Mouse (Mus musculus): ENCODE results near the gene Ric1. TPM values are rescaled to one million over a fixed set of nuclear protein-coding genes. Genes with fewer than 3 reads are reported as not detected.

Gene Ric1
- polyA plus RNA-seq, 1 experiment = 31.9 TPM

GRCm38 (mm10) chr19:29603548-29604353 lies 81.7 kb downstream of the Ric1 start:
- no peak for DNase-seq (ENCODE audit: extremely low spot score in 1 of 2, low spot score in 1 of 2)

DNA sequence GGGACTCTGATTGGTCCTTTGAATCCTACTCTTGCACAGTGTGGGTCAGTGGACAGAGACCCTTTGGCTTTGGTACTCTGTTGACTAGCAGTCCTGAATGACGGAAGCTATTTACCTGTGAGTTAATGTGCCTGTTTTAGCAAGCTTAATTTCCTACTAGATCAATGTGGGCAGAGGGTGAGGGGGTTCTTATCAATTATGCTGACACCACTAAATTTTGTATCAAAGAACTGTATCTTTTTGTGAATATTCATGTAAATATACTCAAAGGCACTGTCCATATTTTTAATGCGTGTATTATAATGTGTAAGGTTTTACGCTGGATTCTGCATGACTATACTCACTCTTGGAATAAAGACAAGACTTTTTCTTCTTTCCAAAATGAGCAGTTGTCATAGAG lies 82.6 kb downstream of the Ric1 start:
- no peak for DNase-seq (ENCODE audit: extremely low spot score in 1 of 2, low spot score in 1 of 2)

GRCm38 (mm10) chr19:29607521-29607920 lies 85.4 kb downstream of the Ric1 start:
- DNase-seq (ENCODE audit: extremely low spot score in 1 of 2, low spot score in 1 of 2) = no peak

DNA sequence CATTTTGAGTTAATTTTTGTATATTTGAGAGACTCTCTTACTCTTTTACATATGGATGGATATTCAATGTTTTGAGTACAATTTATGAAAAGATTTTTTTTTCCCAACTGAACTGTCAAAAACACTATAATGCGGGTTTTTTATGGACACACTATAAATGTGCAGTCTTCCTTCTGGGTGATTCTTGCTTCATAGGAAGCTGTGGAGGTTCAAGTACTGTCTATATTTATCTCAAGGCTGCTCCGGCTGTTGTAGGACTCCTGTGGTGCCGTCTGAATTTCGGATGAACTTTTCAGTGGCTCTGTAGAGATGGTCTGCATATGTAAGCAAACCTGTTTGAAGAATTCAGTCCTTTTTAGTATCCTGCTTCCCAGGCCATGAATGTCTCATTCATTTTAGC lies 86.1 kb downstream of the Ric1 start:
- DNase-seq (ENCODE audit: extremely low spot score in 1 of 2, low spot score in 1 of 2) = no peak

DNA sequence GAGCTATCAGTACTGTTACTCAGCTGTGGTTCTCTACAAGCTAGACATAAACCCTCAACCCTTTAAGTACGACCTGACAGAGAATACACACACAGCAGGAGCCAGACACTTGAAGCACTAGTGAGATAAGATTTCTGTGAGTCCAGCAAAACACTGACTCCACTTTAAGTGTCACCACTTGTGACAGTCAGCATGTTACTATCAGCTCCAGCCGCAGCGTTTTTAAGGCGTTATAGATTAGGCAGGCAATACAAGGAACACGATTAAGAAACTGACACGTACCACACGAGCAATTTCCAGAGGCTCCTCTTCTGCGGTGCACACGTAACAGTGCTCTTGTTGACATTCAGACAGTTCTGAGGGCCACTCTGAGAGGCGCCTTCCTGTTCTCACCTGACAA lies 88.8 kb downstream of the Ric1 start:
- no peak for DNase-seq (ENCODE audit: extremely low spot score in 1 of 2, low spot score in 1 of 2)

- no peak for DNase-seq (ENCODE audit: extremely low spot score in 1 of 2, low spot score in 1 of 2)
These were observed 90.0 kb downstream of the Ric1 start for GRCm38 (mm10) chr19:29612102-29612501.

DNA sequence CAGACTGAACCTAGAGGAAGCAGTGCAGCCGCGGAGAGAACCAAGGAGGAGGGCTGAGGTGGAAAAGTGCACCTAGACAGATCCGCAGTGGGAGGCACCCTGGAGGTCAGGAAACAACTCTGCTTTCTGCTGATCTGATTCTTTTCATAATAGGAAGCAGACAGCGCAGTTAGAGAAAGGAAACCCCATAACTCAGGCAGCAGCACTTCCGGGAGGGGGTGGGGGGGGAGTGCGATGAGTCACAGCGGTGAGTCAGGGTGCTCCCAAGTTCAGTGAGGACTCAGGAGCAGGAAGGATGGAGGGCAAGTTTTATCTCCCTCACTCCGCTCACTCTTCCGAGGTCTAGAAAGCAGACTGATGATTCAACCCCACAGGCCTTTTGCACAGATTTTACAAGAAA lies 119.0 kb downstream of the Ric1 start:
- peak in 1 of 2 experiments; percentile 23 for DNase-seq (ENCODE audit: extremely low spot score in 1 of 2, low spot score in 1 of 2)

GRCm38 (mm10) chr19:29641510-29641909 lies 119.4 kb downstream of the Ric1 start:
- no peak for DNase-seq (ENCODE audit: extremely low spot score in 1 of 2, low spot score in 1 of 2)

- no peak for DNase-seq (ENCODE audit: extremely low spot score in 1 of 2, low spot score in 1 of 2)
These were observed 120.1 kb downstream of the Ric1 start for GRCm38 (mm10) chr19:29642211-29642610.

DNA sequence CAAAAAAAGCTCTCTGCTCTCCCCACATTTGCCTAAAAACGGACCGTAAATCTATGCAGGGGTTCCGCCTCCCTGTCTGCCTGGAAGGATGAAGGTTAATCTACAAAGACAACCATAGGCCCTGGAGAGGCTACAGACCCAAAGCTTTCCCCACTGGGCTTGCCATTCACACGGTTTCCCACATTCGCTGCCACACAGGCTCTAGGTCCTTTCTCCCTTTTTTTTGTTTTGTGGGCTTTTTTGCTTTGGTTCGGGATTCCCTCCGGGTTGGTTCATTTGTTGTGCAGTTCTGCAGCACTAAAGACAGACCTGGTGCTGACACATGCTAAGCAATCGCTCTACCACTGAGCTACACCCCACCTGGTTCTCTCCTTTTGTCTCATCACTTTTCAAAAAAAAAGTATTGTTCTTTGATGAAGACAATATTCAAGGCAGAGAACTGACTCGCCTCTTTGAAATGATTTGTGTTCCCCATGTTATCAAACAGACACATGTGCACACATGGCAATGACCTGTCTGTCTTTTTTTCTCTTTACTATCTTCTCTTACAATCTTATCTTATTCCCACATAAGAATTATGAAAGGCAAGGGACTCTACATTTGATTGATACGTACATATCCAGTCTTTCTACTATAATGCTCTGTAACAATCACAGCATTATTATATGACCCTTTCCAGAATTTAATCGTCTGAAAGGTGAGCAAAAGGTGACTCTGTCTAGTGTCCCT lies 121.3 kb downstream of the Ric1 start:
- DNase-seq (ENCODE audit: extremely low spot score in 1 of 2, low spot score in 1 of 2) = no peak

DNA sequence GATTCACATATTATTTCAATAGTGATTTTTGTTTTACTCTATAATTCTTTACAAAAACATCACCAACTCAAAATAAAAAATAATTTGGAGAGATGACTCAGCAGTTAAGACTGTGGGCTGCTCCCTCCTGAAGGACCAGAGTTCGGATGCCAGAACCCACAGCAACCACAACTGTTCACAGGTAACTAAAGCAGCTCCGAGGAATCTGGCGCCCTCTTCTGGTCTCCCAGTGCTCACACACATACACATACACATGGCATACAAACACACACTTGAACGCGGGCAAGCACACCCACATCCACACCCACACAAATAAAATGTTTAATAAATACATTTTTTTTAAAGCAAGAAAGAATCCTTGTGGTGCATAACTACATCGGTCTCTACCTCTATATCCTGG lies 122.7 kb downstream of the Ric1 start:
- DNase-seq (ENCODE audit: extremely low spot score in 1 of 2, low spot score in 1 of 2) = no peak

DNA sequence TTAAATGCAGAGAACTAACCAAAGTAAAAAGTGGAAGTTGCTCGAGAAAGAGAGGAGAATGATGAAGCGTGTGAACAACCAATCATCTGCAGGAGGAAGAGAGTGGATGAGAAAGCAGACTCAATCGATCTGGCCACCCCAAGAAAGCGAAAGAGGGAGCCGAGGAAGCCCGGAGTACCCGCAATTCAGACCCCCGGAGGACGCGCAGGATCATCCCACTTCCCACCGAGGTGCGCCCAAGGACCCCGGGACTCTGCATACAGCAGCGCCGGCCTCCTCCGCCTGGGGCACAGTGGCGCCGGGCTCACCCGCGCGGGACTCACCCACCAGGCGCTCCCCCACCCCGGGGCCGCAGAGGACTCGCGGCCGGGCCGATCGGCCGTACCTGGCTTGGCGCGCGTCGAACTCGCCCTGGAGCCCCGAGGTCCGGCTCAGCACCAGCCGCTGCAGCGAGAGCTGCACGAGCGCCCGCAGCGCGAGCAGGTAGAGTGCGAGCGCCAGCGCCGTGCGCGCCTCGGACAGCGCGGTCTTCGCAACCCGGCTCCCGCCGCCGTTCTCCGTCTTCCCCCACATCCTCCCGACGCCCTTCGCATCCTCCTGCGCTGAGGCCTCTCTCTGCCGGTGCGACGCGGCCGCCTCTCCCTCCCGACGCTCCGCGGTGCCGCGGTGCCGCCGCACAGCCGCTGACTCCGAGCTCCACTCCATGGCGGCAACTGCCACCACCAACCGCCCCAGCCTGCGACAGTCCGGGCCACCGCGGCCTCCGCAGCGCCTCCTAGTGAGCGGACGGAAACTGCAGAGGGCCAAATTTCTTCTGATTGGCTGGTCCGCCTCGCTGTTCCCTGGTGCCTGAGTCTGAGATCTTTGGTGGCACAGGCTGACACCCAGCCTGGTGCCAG lies 125.8 kb downstream of the Ric1 start, which contains the start of gene Ermp1:
Gene Ermp1, minus strand, starts transcription at position 765 of the 899 bp plus-strand sequence.
- DNase-seq (ENCODE audit: extremely low spot score in 1 of 2, low spot score in 1 of 2) = peak; percentile 91 to 99

GRCm38 (mm10) chr19:29648550-29648914 lies 126.5 kb downstream of the Ric1 start:
- DNase-seq (ENCODE audit: extremely low spot score in 1 of 2, low spot score in 1 of 2) = no peak

- no peak for DNase-seq (ENCODE audit: extremely low spot score in 1 of 2, low spot score in 1 of 2)
These were observed 127.6 kb downstream of the Ric1 start for GRCm38 (mm10) chr19:29649683-29650082.

DNA sequence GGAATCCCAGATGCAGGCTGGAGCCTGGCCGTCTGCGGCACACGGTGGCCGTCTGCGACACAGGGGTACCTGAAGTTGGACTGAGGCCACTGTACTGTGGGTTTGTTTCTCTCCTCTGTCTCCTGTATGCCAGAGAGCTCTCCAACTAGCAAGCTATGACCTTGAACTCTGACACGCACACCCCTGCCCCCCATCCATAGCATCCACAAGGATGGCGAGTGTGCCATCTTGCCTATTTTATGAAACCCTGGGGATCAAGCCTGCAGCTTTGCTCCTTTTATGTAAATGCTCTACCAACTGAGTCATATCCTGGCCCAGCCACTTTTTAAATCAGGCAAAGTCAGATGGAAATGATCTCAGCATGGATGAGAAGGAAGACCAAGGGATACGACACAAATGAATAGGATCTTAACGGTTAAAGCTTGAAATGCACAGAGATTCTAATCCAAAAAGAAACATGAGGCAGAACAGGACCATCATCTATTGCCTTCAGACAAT lies 131.7 kb downstream of the Ric1 start:
- DNase-seq (ENCODE audit: extremely low spot score in 1 of 2, low spot score in 1 of 2) = no peak

- peak in 1 of 2 experiments; percentile 29 for DNase-seq (ENCODE audit: extremely low spot score in 1 of 2, low spot score in 1 of 2)
These were observed 133.1 kb downstream of the Ric1 start for GRCm38 (mm10) chr19:29655148-29655547.

DNA sequence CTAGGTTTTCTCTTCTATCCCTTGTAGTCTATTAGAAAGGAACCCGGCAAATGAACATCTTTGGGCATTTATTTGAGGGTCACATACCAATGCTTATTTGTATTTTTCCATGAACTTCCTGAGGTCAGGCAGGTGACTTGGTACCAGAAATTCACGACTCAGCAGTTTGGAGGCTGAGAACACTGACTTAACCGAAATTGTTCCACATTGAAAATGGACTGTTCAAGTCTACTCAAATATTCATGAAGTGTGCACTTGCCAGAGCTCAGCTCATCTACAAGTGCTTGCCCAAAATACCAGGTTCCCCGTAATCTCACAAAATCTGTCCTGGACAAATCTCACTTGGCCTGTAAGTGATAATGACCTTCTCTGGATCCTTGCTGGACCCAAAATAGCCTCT lies 133.9 kb downstream of the Ric1 start:
- DNase-seq (ENCODE audit: extremely low spot score in 1 of 2, low spot score in 1 of 2) = no peak
